Mouse (Mus musculus) testis, adult 2 months (tissue): Measurements from ENCODE around the gene Skint3.

Source experiments
- CTCF ChIP-seq: fragments of 200-500 bp; IDR thresholded peaks from 2 replicates; pipeline ENCODE4 v1.5.1; 2012; ENCODE audit warnings: low read depth, mild to moderate bottlenecking, inconsistent platforms, low read length, moderate library complexity; ENCODE audit not compliant: control insufficient read depth, insufficient read depth, insufficient replicate concordance
- POLR2A ChIP-seq: fragments of 200-500 bp; IDR thresholded peaks from 2 replicates; pipeline ENCODE4 v1.6.1; 2012; ENCODE audit warnings: low read depth, mild to moderate bottlenecking, inconsistent platforms, low read length, moderate library complexity; ENCODE audit not compliant: control insufficient read depth

DNA sequence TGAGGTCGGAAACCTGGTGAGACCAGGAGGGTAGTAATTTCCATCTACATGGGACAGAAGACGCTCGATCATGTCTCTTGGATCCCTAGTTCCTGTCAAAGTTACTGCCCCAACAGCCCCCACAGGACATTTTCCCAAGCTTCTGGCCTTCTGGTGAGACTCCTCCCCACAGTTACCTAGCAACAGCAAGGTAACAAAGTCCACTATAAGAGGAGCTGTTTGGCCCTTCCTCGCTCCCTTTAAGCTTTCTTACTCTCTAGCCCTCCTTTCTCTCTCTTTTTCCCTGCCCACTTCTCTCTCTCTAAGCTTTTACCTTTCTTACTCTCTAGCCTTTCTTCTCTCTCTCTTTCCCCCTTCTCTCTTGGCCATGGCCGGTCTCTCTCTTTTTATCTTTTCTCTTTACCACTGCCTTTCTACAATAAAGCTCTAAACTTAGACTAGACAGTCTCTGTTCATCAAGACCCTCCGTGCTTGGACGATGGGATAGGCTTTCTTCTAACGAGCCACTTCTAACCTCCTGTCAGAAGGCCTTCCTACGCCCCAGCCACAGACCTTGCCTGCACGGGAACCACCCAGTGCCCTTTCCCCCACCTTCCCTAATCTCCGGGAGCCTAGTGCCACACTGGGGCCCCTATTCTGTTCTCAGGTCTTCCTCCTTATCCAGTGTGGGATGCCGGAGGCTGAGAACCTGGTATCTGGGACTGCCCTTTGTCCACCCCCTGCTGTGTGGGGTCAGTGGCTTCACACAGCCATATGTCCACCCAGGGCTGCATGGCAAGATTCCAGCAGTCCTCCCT is 55.3 kb downstream of the Skint3 start:
- no peak for TF ChIP-seq POLR2A
- no peak for TF ChIP-seq CTCF
